Mouse (Mus musculus): ENCODE measurements around the gene Gm11541. TPM values are rescaled to one million over a fixed set of nuclear protein-coding genes. Genes with fewer than 3 reads are reported as not detected.

The Gm11541 gene
- total RNA-seq (2017) = not detected in 2 replicates

DNA sequence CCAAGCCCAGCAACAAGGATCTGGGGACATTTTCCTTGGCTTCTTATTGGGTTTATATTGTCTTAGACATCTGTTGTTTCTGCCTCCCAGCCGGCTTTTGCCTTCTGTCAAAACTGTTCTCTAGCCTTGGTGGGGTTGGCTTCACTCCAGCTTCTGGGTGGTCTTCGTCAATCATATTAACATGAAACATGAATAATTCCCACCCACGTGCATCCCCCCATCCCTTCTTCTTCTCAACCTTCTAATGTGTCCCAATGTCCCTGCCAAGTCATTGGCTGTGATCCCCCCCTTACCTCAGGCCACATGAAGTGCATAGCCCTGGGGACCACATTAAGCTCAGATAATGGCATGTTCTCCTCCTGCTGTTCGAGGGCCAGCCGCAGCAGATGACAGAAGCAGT lies at the start of gene Gm11541:
Gene Gm11541 (minus strand): TSS at position 28 of the 400 bp plus-strand sequence.
- no peak for ATAC-seq (replicated peaks; ENCODE audit: low read depth, poor library complexity, severe bottlenecking)

DNA sequence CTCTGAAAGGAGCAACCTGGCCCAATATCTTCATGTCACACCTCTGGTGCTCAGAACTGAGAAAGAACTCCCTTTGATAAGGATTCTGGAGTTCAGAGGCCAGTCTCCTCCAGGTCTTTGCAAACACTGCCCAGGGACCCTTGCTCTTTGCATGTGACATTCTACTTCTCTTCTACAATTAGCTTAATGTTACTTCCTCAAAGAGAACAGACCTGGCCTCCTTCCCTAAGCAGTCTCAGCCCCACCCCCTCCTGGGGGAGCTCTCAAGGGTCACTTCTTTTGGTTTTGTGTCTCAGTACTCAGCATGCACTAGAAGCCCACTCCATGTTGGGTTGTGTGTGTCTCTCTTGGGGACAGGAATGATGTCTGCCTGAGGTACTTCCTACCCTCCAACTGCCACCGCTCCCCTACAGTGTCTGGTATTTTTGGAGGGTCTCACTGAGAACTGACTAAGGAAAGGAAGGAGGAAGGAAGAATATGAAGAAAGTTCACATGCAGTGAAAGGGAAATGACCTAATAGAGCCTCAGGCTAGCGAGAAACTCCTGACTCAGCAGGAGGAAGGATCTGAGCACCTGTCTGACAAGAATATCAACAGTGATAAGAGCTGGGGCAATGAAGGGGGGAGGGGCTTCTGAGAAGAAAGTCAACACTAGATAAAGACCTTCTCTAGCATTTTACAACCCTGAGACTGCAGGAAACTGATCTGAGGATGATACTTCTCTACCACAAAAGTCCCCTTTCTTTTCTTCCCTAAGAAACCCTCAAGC lies 48.8 kb upstream of the Gm11541 start:
- peak; percentile 60 for ATAC-seq (replicated peaks; ENCODE audit: low read depth, poor library complexity, severe bottlenecking)

DNA sequence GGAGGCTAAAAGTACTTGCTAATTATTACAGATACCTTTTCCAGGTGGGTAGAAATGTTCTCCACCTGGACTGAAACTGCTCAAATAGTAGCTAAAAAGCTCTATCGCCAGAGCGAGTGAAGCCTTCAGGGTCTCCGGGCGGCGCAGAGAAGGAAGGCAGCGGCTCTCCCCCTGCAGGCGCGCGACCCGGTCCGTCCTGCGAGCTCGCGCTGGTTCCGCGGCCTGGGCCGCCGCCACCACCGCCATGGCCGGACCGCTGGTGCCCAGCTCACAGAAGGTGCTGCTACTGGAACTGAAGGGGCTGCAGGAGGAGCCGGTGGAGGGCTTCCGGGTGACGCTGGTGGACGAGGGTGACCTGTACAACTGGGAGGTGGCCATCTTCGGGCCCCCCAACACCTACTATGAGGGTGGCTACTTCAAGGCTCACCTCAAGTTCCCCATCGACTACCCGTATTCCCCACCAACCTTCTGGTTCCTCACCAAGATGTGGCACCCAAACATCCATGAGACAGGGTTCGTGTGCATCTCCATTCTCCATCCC lies 37.5 kb upstream of the Gm11541 start, which contains the start of gene Cdc34b:
Gene Cdc34b (plus strand): TSS at position 51 of the 541 bp plus-strand sequence.
- no peak for ATAC-seq (replicated peaks; ENCODE audit: low read depth, poor library complexity, severe bottlenecking)

DNA sequence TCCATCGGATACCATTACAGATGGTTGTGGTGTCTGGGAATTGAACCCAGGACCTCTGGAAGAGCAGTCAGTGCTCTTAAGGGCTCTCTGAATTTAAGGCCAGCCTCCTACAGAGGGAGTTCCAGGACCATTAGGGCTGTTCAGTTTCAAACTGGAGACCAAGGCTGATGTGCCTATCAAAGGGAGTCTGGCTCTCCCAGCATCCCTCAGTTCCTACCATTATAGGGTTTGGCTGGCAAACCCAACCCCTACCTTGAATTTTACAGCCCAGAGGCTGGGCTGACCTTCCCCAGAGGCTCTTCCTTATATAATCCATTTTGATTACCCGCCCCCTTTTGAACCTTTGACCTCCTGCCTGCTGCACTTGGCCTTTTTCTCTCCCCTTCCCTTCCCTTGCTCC lies 31.4 kb upstream of the Gm11541 start:
- no peak for ATAC-seq (replicated peaks; ENCODE audit: low read depth, poor library complexity, severe bottlenecking)

DNA sequence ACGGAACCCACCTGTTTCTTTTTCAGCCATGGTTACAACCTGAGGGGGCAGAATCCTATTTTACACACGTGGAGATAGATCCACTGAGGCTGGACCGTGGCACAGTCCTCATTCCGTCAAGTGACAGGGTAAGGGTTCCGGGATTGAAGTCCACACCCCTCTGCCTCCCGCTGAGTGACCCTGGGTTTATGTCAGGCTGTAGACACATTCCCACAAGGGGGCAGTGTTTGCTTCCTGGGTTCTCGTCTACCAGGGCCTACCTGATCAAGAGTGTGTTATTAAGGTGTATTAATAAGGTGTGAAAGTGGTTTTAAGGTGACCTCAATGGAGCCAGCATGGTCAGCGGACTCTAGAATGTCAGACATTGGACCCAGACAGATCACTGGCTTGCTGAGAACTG lies 28.5 kb upstream of the Gm11541 start:
- ATAC-seq (replicated peaks; ENCODE audit: low read depth, poor library complexity, severe bottlenecking) = peak; percentile 52

DNA sequence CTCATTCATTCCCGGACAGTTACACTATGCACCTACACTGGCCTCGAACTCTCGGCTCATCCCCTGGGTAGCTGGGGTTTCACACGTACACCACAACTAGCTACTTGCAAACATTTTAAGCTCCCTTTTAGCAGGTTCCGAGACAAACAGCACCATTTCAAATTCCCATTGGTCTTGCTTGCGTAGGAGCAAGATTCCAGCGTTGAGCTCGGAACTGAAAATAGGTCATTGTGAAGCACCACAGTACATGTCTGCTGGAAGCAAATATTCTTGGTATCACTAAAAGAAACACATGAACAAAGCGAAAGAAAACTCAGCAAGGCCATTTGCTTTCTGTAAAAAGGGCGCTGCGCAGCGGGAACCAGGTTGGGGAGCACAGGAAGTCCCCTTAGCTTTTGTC lies 26.9 kb upstream of the Gm11541 start:
- no peak for ATAC-seq (replicated peaks; ENCODE audit: low read depth, poor library complexity, severe bottlenecking)

DNA sequence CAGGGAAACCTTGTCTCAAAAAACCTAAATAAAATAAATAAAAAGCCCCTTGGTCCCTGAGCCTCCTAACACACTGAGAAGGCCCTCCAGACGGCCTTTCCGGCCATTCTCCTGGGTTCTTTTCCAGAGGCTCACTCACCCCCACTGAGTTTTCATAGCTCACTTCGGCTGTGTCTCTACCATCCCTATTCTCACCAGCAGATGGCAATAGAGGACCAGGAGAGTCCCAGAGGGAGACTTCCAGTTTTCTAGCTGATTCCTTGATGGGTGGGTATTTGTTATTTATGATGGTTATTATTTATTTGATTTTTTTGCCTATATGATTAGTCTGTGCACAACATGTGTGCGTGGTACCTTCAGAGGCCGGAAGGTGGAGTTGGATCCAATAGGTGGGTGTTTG lies 26.0 kb upstream of the Gm11541 start:
- peak; percentile 86 for ATAC-seq (replicated peaks; ENCODE audit: low read depth, poor library complexity, severe bottlenecking)

DNA sequence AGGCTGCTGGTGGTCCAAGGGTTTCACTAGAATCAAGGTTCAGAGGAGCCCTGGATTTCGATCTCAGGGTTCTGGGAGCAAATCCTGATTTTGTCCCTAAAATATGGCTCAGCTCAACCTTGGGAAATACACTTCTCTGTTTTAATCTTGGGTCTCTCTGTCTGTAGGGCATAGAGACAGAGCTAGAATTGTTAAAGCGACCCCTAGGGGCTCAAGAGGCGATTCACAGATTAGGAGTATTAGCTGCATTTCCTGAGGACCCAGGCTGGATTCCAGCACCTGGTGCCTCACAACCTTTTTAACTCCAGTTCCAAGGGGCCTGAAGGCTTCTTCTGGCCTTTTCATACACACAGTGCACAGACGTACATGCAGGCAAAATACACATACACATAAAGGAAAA lies 25.3 kb upstream of the Gm11541 start:
- ATAC-seq (replicated peaks; ENCODE audit: low read depth, poor library complexity, severe bottlenecking) = 0 out of 2 replicates have a peak, but pooled peaks have one; percentile 50

DNA sequence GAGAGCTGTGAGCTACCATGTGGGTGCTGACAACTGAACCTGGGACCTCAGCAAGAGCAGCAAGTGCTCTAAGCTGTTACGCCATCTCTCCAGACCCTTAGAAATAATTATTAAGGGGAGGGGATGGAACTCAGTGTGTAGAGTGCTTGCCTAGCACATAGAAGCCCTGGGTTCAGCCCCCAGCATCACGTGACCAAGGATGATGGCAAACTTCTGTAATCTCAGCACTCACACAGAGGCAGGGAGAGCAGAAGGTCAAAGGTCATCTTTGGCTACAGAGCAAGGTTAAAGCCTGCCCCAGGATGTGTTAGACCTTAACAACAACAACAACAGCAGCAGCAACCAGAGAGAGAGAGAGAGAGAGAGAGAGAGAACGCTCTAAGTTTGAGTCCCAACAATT lies 24.2 kb upstream of the Gm11541 start:
- ATAC-seq (replicated peaks; ENCODE audit: low read depth, poor library complexity, severe bottlenecking) = no peak

DNA sequence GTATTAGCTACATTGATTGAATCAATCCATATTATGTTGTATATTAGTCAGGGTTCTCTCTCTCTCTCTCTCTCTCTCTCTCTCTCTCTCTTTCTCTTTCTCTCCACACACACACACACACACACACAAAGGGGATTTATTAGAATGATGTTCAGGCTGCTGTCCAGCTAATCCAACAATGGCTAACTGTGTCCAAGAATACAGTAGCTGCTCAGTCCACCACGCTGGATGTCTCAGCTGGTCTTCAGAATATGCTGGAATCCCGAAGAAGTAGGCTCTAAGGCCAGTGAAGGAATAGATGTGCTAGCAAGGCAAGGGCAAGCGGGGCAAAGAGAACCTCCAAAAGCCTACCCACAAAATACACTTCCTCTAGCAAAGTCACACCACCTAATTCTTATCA lies 23.0 kb upstream of the Gm11541 start:
- no peak for ATAC-seq (replicated peaks; ENCODE audit: low read depth, poor library complexity, severe bottlenecking)

DNA sequence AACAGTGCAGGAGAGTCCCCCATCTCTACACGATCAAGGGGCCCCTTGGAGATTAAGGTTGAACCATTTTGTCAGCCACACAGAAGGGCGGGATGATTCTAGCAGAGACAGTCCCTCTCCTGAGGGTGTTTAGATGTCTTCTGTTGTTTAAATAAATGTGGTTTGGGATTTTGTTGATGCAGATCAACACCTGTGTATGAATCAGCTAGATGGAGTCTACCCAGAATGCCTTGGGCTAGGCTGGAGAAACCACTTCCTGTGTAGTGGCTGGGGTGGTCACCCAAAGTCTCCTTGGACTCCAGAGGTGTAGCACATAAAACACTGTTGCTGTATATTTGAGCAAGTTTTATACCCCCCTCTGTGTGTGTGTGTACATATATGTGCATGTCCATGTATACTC lies 14.9 kb upstream of the Gm11541 start:
- no peak for ATAC-seq (replicated peaks; ENCODE audit: low read depth, poor library complexity, severe bottlenecking)

DNA sequence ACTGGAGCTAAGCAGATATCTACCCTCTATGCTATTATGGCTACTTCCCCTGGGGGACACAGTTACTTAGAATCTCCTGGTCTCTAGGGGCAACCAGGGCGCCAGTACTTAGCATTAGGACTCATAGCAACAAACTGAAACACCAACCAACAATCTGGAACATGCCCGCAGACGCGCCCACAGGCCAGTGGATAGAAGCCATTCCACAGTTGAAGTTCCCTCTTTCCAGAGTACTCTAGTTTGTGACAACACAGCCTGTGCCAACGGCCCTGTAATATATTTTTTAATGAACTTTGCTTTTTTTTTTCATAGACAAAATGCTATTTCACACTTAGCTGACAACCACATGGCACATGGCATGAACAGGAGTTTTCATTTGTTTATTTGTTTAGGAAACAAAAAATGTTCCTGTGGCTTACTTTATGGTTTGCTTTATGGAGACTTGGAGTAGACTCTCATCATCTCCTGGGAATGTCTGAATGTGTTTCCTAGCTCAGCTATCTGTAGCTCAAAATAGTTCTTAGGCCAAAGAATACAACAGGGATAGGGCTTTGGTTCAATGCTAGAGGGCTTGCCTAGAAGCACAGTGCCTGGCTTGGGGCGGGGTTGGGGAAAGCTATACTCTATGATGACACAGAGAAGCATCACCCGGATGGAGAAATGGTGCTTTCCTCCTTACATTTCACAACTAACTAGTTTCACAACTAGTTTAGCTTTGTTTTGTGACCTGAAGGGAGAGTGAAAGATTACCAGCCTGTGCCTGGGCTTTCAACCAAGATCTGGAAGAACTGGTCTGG lies 14.0 kb upstream of the Gm11541 start:
- no peak for ATAC-seq (replicated peaks; ENCODE audit: low read depth, poor library complexity, severe bottlenecking)

DNA sequence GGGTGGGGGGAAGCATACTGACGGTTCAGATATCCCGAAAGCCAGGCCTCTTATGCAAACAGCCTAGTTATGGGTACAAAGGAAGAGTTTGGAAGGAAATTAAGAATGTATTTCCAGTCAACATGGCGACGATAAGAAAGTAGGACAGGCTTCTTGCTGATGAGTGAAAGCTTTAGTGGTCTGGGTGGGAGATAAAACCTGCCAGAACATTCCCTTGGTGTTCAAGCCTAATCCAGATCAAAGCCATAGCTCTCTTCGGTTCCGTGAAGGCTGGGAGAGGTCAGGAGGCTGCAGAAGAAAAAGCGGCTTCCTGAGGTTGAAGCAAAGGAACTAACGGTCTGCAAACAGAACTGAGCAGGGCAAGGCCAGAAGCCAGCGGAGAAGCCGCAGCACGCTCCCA lies 12.9 kb upstream of the Gm11541 start:
- no peak for ATAC-seq (replicated peaks; ENCODE audit: low read depth, poor library complexity, severe bottlenecking)

DNA sequence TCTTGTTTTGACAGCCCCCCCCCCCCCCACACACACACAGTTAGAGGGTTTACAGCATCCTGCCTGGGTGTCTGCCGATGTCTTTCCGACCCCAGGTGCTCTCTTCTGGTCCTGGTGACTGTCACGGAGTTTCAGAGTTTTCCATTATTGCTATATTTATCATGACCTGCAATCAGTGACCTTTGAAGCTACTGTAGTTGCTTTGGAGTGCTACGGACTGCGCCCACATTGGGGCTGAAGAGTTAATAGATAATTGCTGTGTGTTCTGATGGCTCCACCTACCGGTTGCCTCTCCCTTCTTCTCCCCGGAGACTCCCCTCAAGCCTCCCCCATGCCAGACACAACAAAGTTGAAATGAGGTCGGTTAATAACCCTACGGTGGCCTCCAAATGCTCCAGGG lies 12.5 kb upstream of the Gm11541 start:
- peak; percentile 72; the same call in 1 of the 2 replicates for ATAC-seq (replicated peaks; ENCODE audit: low read depth, poor library complexity, severe bottlenecking)

DNA sequence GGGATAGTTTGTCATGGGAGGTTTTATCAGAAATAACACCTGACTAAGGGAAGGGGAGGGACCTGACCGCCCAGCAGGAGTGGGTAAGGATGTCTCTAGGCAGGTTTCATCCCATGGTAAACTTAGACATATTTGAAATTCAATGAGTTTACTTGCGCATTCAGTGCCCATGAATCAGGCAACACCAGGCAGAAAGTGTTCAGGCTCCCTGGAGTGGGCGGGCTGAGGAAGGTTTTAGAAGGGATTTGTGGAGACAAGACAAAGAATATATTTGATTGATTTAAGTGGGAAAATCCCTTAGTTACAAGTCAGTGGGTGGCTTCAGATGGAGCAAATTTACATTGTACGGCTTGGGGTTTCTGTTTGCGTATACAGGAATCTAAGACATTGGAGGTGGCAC lies 11.3 kb upstream of the Gm11541 start:
- no peak for ATAC-seq (replicated peaks; ENCODE audit: low read depth, poor library complexity, severe bottlenecking)

DNA sequence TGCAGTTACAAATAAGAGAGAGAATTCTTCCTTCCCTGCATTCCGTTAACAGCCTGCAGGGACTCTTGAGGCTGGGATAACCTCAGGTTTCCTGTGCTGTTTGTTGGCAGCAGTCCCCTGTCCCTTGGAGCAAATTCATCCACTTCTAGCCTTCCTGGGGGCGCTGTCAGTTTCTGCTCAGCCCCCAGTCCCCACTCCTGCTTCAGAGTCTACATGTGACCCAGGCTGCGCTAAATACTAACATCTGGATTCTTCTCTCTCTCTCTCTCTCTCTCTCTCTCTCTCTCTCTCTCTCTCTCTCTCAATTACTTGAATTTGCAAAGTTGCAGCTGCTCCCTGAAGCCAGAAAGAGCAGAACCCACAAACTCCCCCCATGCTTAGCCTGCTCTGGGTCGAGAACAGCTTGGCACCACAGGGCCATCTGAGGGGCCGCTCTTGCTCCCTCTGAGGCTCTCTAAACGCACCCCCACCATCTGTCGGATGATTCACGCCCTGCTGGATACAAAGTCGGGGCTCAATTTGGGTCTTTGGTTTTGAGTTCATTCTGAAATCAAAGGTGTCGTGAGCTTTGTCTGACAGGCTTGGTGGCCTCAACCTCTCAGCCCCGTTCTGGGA lies 9.1 kb upstream of the Gm11541 start:
- ATAC-seq (replicated peaks; ENCODE audit: low read depth, poor library complexity, severe bottlenecking) = no peak

DNA sequence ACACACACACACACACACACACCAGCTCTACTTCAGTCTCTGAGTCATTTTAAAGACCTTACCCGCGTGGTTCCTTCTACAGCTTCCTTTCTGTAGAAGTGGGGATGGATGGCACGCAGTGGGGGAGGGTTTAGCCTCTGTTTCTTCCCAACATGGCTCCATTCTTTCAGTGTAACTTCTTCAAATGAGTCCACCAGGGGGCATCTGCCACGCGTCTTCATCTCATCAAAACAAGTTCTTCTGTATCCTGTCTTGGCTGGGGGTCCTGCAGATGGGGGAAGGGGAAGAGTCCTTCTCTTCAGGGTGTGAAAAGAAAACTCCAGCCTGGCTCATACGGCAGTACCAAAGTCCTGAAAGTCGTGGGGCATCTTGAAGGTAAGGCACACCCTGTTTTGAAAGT lies 279 bp downstream of the Gm11541 start:
- no peak for ATAC-seq (replicated peaks; ENCODE audit: low read depth, poor library complexity, severe bottlenecking)

DNA sequence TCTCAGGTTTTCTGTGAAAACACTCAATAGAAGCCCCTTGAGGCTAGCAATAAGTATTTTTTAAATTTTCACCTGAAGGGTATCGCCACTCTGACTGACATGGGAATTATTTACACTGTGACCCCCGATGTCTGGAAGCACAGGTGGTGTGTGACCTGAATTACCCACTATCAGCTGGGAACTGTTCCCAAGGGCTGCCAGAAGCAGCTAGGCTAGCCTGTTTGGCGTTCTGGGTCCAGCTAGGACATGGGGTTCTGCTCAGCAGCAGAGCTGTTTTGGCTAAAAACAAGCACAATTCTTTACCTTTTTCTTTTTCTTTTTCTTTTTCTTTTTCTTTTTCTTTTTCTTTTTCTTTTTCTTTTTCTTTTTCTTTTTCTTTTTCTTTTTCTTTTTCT lies 2.1 kb downstream of the Gm11541 start:
- no peak for ATAC-seq (replicated peaks; ENCODE audit: low read depth, poor library complexity, severe bottlenecking)

DNA sequence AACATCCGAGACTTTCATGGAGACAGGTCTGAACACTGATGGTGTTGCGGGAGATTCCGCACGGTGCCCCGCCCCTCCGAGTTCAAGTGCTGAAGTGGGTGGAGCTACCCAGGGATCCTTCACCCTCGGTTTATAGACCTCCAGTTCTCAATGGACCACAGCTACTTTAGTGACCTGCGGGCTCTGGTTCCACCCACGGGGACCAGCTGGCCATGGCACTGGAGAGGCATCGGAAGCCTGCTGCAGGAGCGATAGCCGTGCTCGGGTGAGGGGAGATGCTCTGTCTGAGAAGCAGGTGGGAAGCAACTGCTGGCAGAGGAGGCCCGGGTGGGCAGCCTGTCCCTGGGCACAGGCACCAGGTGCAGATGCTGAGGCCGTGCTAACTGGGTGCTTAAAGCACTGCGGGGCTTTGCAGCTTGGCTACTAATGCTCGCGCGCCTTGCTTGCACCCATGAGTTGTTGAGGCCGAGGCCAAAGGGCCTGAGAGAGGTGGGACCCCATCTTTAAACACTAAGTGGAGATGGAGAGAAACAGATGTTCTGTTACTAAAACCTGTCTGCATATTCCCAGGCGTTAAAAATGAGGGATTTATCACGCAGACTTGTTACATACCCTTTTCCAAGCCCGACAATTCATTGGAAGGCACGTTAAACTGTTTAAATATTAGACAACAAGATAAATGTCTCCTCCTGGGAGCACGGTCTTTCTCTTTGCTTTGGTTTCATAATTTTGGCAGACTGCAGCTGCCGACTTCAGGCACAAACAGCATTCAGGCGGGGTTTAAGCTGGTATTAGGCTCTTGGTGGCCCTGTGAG lies 2.7 kb downstream of the Gm11541 start:
- no peak for ATAC-seq (replicated peaks; ENCODE audit: low read depth, poor library complexity, severe bottlenecking)

DNA sequence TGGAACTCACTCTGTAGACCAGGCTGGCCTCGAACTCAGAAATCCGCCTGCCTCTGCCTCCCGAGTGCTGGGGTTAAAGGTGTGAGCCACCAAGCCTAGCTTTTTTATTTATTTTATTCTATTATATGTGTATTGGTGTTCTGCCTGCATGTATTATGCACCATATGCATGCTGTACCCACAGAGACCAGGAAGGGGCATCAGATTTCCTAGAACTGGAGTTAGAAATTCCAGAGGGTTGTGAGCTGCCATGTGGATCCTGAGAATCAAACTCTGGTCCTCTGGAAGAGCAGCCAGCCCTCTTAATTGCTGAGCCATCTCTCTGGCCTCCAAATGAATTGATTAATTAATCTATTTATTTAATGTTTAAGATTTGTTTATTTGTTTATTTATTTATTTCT lies 4.9 kb downstream of the Gm11541 start:
- no peak for ATAC-seq (replicated peaks; ENCODE audit: low read depth, poor library complexity, severe bottlenecking)

Measured in common myeloid progenitor, adult 5-6 weeks (primary cell).